Mouse (Mus musculus) adipocyte (in vitro differentiated cells): Measurements from ENCODE around the gene Tet1.
A peak's percentile ranks its signal among the peaks of the same experiment; 100 is the strongest.
"Not testable (repeated sequence)": the region's sequence is repeated elsewhere in the genome, so short reads cannot be mapped to it uniquely, and the experiment has no call there.

Experiments used
- DNase-seq: peaks from one replicate; pipeline ENCODE4 v3.0.0-alpha.2; 2016; ENCODE audit warnings: low spot score

The Tet1 gene

GRCm38 (mm10) chr10:62847069-62847626, 61.6 kb downstream of the Tet1 start:
- peak; percentile 65 for DNase-seq

- peak; percentile 61 for DNase-seq
Observed at GRCm38 (mm10) chr10:62843787-62844491, 64.9 kb downstream of the Tet1 start.

GRCm38 (mm10) chr10:62841901-62842447, 66.8 kb downstream of the Tet1 start:
- DNase-seq: no peak

GRCm38 (mm10) chr10:62840687-62841086, 68.1 kb downstream of the Tet1 start:
- DNase-seq: no peak

- DNase-seq: no peak
Observed at GRCm38 (mm10) chr10:62837987-62838386, 70.8 kb downstream of the Tet1 start.

GRCm38 (mm10) chr10:62832783-62833182, 76.0 kb downstream of the Tet1 start:
- no peak for DNase-seq

GRCm38 (mm10) chr10:62831546-62831945, 77.2 kb downstream of the Tet1 start:
- no peak for DNase-seq

GRCm38 (mm10) chr10:62824474-62824873, 84.3 kb downstream of the Tet1 start:
- no peak for DNase-seq

GRCm38 (mm10) chr10:62823431-62823830, 85.4 kb downstream of the Tet1 start:
- no peak for DNase-seq

GRCm38 (mm10) chr10:62810010-62810409, 98.8 kb downstream of the Tet1 start:
- DNase-seq: no peak

- DNase-seq: no peak
Observed at GRCm38 (mm10) chr10:62808766-62809165, 100.0 kb downstream of the Tet1 start.

- no peak for DNase-seq
Observed at GRCm38 (mm10) chr10:62808316-62808715, 100.5 kb downstream of the Tet1 start.

- DNase-seq: no peak
Observed at GRCm38 (mm10) chr10:62804106-62804505, 104.7 kb downstream of the Tet1 start.

- no peak for DNase-seq
Observed at GRCm38 (mm10) chr10:62803296-62803695, 105.5 kb downstream of the Tet1 start.

- DNase-seq: no peak
Observed at GRCm38 (mm10) chr10:62794221-62794620, 114.6 kb downstream of the Tet1 start.

GRCm38 (mm10) chr10:62793091-62793453, 115.7 kb downstream of the Tet1 start:
- DNase-seq: peak; percentile 20

GRCm38 (mm10) chr10:62792177-62793090, 116.4 kb downstream of the Tet1 start, which contains the start of gene Ccar1:
Gene Ccar1 (minus strand): TSS chr10:62792286.
- DNase-seq: peak; percentile 98

- DNase-seq: peak; percentile 44
Observed at GRCm38 (mm10) chr10:62791251-62792176, 117.3 kb downstream of the Tet1 start.

GRCm38 (mm10) chr10:62781776-62782175, 127.0 kb downstream of the Tet1 start:
- not testable (repeated sequence) for DNase-seq
